Mouse (Mus musculus) urinary bladder, postnatal 36 days (tissue): ENCODE measurements around the gene F3.

Experiments
- DNase-seq, 2 experiments: peaks; one replicate each; pipeline ENCODE4 v3.0.0; 2022; ENCODE audit warnings: low spot score in 2 of 2, mixed read lengths in 1 of 2

F3 gene

GRCm38 (mm10) chr3:121722971-121723844, at the start of gene F3:
Gene F3 (plus strand): TSS chr3:121723537.
- DNase-seq, result peak; percentile 74 to 84

- no peak for DNase-seq
These were observed 44.4 kb upstream of the F3 start for GRCm38 (mm10) chr3:121678935-121679334.

- DNase-seq, result no peak
These were observed 43.9 kb upstream of the F3 start for GRCm38 (mm10) chr3:121679443-121679842.

- no peak for DNase-seq
These were observed 43.1 kb upstream of the F3 start for GRCm38 (mm10) chr3:121680187-121680586.

GRCm38 (mm10) chr3:121682439-121683411, 40.6 kb upstream of the F3 start:
- DNase-seq, result no peak

- DNase-seq, result no peak
These were observed 38.8 kb upstream of the F3 start for GRCm38 (mm10) chr3:121684552-121684951.

GRCm38 (mm10) chr3:121684963-121685362, 38.4 kb upstream of the F3 start:
- DNase-seq, result no peak

GRCm38 (mm10) chr3:121685985-121686384, 37.4 kb upstream of the F3 start:
- no peak for DNase-seq

GRCm38 (mm10) chr3:121686408-121686911, 36.9 kb upstream of the F3 start:
- no peak for DNase-seq

GRCm38 (mm10) chr3:121687741-121688140, 35.6 kb upstream of the F3 start:
- DNase-seq, result no peak

GRCm38 (mm10) chr3:121689029-121689428, 34.3 kb upstream of the F3 start:
- no peak for DNase-seq

GRCm38 (mm10) chr3:121689697-121690096, 33.6 kb upstream of the F3 start:
- no peak for DNase-seq

- DNase-seq, result no peak
These were observed 30.2 kb upstream of the F3 start for GRCm38 (mm10) chr3:121693001-121693730.

GRCm38 (mm10) chr3:121693746-121694145, 29.6 kb upstream of the F3 start:
- DNase-seq, result no peak

GRCm38 (mm10) chr3:121697169-121697568, 26.2 kb upstream of the F3 start:
- no peak for DNase-seq

- DNase-seq, result no peak
These were observed 23.9 kb upstream of the F3 start for GRCm38 (mm10) chr3:121699401-121699800.

GRCm38 (mm10) chr3:121699849-121700248, 23.5 kb upstream of the F3 start:
- no peak for DNase-seq

GRCm38 (mm10) chr3:121700364-121700952, 22.9 kb upstream of the F3 start:
- no peak for DNase-seq

GRCm38 (mm10) chr3:121703155-121703879, 20.0 kb upstream of the F3 start:
- no peak for DNase-seq

GRCm38 (mm10) chr3:121703880-121704243, 19.5 kb upstream of the F3 start:
- no peak for DNase-seq

- DNase-seq, result no peak
These were observed 17.2 kb upstream of the F3 start for GRCm38 (mm10) chr3:121706087-121706486.
